Mouse (Mus musculus) retina, postnatal 7 days (tissue): ENCODE measurements around the gene Jam2.

Source experiments
- DNase-seq: peaks from one replicate; pipeline ENCODE4 v3.0.0-alpha.2; 2012; ENCODE audit warnings: low read depth, low spot score

The Jam2 gene

GRCm38 (mm10) chr16:84835823-84836743 lies 62.2 kb downstream of the Jam2 start:
- DNase-seq, result peak; percentile 28

GRCm38 (mm10) chr16:84838576-84838975 lies 64.7 kb downstream of the Jam2 start:
- DNase-seq, result no peak

DNA sequence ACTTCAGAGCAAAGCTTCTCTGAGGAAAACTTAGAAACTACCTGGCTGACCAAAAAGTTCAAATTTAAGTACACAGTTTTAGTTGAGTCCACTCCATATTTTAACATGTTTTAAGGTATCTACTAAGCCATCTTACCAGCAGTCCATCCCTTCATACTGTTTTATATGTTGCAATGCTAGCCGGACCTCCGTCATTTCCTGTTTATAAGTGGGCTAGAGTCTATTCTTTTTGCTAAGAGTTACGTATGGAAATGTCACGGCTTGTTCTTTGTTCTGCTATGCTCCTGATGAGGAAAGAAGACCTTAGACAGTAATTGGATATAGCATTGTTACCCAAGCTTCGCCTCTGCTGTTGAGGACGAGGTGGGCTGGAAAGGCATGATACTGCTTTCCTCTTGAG lies 79.6 kb downstream of the Jam2 start:
- DNase-seq, result no peak

DNA sequence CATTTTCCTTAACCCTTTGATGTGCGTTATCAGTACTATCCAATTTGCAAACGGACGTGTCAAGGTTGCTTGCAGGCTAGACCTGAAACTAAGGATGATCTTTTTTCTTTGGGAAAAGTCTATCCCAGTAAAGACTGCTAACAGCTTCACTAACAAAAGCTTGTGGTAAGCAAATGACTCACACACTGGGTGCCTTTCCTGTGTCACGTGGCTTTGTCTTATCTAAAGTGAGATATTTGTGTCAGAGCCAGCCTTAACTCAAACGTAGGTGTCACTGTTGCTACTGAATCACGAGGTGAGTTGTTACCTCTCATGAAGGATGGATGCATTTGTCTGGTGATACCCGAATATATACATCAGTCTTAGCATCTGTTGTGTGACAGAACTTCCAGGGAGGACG lies 90.7 kb downstream of the Jam2 start:
- no peak for DNase-seq

- DNase-seq, result no peak
Measured at GRCm38 (mm10) chr16:84873805-84874204, 99.9 kb downstream of the Jam2 start.

DNA sequence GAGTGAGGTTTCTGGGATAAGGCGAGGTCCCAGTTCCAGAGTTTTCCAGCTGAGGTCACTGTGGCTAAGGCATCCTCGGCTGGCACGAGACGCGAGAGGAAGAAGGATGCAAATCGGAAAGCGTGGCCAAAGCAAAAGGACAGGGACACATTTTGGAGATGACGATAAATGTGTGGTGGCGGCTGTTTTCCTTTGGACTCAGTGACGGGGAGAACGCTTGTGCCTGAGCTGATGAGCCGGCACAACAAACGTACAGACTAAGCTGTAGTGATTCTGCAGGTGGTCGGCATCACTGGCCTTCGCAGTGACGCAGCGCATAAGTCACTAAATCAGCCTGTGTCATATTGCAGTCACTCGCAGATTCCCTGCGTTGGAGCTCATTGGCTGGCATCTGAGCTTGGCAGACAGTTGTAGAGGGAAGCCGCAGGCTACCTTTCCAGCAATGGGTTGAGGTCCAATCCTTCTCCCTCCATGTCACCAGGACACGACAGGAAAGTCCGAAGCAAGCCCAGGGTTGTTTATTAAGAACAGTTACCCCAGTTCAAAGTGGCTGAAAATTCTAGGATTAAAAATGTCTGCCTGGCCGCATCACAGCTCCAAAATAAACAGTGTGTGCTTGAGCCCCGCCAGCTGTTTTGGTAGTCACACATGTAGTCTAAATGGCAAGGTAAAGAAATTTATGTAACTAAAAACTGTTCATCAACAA lies 101.2 kb downstream of the Jam2 start:
- DNase-seq, result no peak
